Mouse (Mus musculus) intestine, postnatal 0 days (tissue): ENCODE results near the gene Zmynd10. TPM values are rescaled to one million over a fixed set of nuclear protein-coding genes. Genes with fewer than 3 reads are reported as not detected.

Source experiments
- ATAC-seq: fragments of 200-750 bp; cut with Nextera tagmentation; 2 replicates; pipeline ENCODE4 v1.8.0; 2017; ENCODE audit warnings: mild to moderate bottlenecking, moderate TSS enrichment, moderate library complexity
- H3K27ac ChIP-seq: fragments of 300-500 bp; sonication (generic); 2 replicates; pipeline ENCODE4 v1.5.1; 2014; ENCODE audit warnings: mild to moderate bottlenecking, low read depth, low read length, moderate library complexity
- H3K27me3 ChIP-seq: fragments of 300-500 bp; sonication (generic); replicated peaks from 2 replicates; pipeline ENCODE4 v1.6.1; 2014; ENCODE audit warnings: low read length, mixed read lengths; ENCODE audit not compliant: control insufficient read depth, insufficient read depth
- H3K36me3 ChIP-seq: fragments of 300-500 bp; sonication (generic); 2 replicates; pipeline ENCODE4 v1.6.1; 2014; ENCODE audit warnings: mild to moderate bottlenecking, moderate library complexity; ENCODE audit not compliant: control insufficient read depth, insufficient read depth
- H3K4me1 ChIP-seq: fragments of 300-500 bp; sonication (generic); replicated peaks from 2 replicates; pipeline ENCODE4 v1.6.1; 2014; ENCODE audit warnings: antibody characterized with exemption, low read length, mixed read lengths; ENCODE audit not compliant: control insufficient read depth, insufficient read depth
- H3K4me2 ChIP-seq: fragments of 300-500 bp; sonication (generic); replicated peaks from 2 replicates; pipeline ENCODE4 v1.6.1; 2014; ENCODE audit warnings: low read depth, mild to moderate bottlenecking, moderate library complexity
- H3K4me3 ChIP-seq: fragments of 300-500 bp; sonication (generic); 2 replicates; pipeline ENCODE4 v1.5.1; 2014; ENCODE audit warnings: low read depth, low read length
- H3K9ac ChIP-seq: fragments of 300-500 bp; sonication (generic); 2 replicates; pipeline ENCODE4 v1.6.1; 2014; ENCODE audit warnings: mild to moderate bottlenecking, low read depth, low read length
- H3K9me3 ChIP-seq: fragments of 300-500 bp; sonication (generic); 2 replicates; pipeline ENCODE4 v1.6.1; 2016; ENCODE audit warnings: mixed run types; ENCODE audit not compliant: control insufficient read depth
- CTCF ChIP-seq: sonication (generic); IDR thresholded peaks from 2 replicates; pipeline ENCODE4 v1.5.1; 2016; ENCODE audit warnings: low read depth, mild to moderate bottlenecking, control low read depth, antibody characterized with exemption, moderate library complexity
- WGBS: fragments of 180-500 bp; shearing (Covaris S2); extraction: QIAGEN DNeasy Blood & Tissue Kit; methylation state at CpG from one replicate; pipeline ENCODE4 v1.1.7; 2014; 5-methylcytosine and 5-hydroxymethylcytosine counted together
- polyA plus RNA-seq: library from polyadenylated mRNA; unstranded; fragments of >200 nt; fragmentation: Nextera tagmentation; extraction: Ambion mirVana; gene quantifications from 2 replicates; pipeline ENCODE4 v1.2.1, GENCODE M21; 2015

Zmynd10 gene
- polyA plus RNA-seq, 1 experiment from 2014 or later: 5.0 TPM

DNA sequence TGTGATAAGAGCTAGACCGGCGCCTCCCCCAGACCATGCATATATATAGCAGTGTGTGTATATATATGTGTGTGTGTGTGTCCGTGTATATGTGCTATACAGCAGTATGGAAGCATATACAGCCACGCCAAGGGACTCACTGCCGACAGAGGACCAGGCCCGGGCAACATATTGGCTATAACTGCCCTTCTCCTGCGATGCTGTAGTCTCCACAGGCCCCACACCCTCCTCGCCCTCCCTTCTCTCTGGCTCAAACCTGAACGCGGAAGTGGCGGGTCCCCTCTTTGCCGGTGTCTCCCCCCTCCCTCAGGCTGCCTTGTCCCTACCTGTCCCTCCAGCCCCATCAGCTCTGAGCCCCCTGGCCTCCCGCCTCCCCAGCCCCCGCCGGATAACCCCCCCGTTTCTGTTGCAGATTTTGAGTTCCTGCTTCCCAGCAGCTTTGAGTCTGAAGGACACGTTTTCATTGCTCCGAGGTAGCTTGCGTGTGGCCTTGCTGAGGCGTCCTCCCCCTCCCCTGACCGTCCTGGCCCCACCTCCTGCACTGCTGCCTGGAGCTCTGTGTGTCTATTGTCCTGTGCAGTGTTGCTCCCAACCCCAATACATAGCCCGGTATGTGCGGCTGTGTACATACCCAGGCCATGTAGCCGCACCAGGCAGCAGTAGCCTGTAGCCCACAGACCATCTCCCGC is 25.2 kb upstream of the Zmynd10 start:
- Histone ChIP-seq H3K4me3 (no peak overlapping the region; the same call in 1 of the 2 replicates), H3K36me3 (no peaks in the 10 kb centered on the region), H3K4me2 (peak overlapping the region; percentile 48), H3K9me3 (no peaks in the 10 kb centered on the region), H3K4me1 (peaks cover 4% of the 10 kb centered on the region; the same call in 1 of the 2 replicates), H3K27me3 (no peaks in the 10 kb centered on the region), H3K27ac (no peak overlapping the region), H3K9ac (no peak overlapping the region)
- WGBS: 15% methylated on average over 25 of the region's 25 CpGs
- no peak for TF ChIP-seq CTCF
- ATAC-seq: no peak

DNA sequence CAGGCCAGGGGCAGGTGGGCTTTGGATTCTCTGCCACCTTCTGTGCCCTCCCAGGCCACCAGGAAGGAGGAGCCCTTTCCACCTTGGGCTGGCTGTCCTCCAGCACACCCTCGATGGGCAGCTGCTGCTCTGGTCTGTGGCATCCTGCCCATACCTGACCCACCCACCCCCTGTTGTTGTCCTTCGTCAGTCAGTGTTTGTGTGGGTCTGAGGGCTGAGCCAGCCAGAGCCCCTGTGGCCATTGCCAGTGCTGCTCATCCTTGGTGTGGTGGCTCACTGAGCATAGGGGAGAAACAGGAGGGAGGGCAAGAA is 24.7 kb upstream of the Zmynd10 start:
- ATAC-seq: no peak
- Histone ChIP-seq H3K4me1 (peaks cover 4% of the 10 kb centered on the region; the same call in 1 of the 2 replicates), H3K36me3 (no peaks in the 10 kb centered on the region), H3K27me3 (no peaks in the 10 kb centered on the region; the same call in 1 of the 2 replicates), H3K9ac (no peak overlapping the region), H3K27ac (no peak overlapping the region), H3K4me3 (no peak overlapping the region; the same call in 1 of the 2 replicates), H3K4me2 (peak overlapping the region; percentile 48), H3K9me3 (no peaks in the 10 kb centered on the region)
- 23% methylated on average over 2 of the region's 2 CpGs for WGBS
- TF ChIP-seq CTCF: no peak

DNA sequence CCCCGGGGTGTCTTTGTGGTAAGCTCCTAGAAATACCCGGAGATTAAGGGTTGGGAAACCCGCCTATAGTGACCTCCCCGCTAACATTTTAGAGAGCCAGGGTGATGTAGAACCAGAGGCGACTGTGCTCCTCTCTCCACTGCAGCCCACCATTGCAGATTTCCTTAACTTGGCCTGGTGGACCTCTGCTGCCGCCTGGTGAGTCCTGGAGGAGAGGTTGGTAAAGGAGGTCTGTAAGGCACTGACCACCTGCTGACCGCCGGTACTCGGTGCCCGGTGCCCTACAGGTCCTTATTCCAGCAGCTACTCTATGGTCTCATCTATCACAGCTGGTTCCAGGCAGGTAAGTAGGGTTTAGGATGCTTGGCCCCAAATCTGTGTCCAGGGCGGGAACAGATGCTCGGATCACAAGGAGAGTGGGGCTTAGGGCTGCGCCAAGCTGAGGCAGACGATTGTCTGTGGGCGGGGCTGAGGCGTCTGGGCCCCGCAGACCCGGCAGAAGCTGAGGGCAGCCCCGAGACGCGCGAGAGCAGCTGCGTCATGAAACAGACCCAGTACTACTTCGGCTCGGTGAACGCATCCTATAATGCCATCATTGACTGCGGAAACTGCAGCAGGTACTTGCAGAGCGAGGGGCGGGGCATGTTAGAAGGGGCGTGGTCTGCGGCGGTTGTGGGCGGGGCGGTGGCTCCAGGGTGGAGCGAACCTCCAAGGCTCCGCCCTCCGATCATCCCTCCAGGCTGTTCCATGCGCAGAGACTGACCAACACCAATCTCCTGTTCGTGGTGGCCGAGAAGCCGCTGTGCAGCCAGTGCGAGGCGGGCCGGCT is 20.7 kb upstream of the Zmynd10 start:
- TF ChIP-seq CTCF: peak; percentile 31; the same call in 1 of the 2 replicates
- Histone ChIP-seq H3K9ac (peak overlapping the region; percentile 26; the same call in 1 of the 2 replicates), H3K9me3 (no peaks in the 10 kb centered on the region), H3K36me3 (no peaks in the 10 kb centered on the region), H3K4me1 (peaks cover 4% of the 10 kb centered on the region; the same call in 1 of the 2 replicates), H3K4me2 (peak overlapping the region; percentile 75), H3K27ac (no peak overlapping the region), H3K27me3 (no peaks in the 10 kb centered on the region; the same call in 1 of the 2 replicates), H3K4me3 (peak overlapping the region; percentile 33)
- peak; percentile 63 for ATAC-seq
- 7% methylated on average over 43 of the region's 44 CpGs for WGBS

DNA sequence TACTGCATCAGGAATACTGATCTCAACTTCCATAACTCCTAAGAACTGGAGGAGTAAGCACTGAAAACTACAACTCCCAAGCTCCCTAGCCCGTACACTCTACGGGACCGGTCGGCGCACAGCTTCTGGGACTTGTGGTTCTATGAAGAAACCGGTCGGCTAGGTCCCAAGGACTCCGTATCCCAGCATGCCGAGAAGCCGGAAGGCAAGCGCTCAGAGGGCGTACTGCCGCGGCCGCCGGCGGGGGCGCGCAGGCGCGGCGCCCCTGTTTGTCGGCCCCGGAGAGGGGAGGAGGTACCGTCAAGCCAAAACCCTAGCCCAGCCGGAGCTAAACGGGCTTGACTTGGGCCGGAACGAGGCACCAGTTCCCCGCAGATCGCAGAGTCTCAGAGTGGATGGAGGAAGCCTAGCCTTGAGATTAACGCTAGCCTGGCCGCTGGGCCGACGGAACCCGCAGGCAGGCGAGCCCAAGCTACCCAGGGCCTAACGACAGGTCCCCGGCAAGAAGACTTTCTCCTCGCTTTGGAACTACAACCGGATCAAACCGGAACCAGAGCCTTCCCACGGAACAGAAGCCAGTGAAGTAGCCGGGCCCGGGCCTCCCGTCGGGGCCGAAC is 13.2 kb upstream of the Zmynd10 start, which contains the start of gene Tmem115:
Gene Tmem115, plus strand, starts transcription at position 155 of the 617 bp plus-strand sequence.
- peak within 1 kb of the TSS; percentile 93 for H3K9ac ChIP-seq
- H3K27me3 ChIP-seq: no peaks in the 10 kb centered on the region
- H3K36me3 ChIP-seq: peaks cover 14% of the 10 kb centered on the region
- H3K4me2 ChIP-seq: peak within 1 kb of the TSS; percentile 93
- under 1% methylated on average over 48 of the region's 48 CpGs for WGBS
- TF ChIP-seq CTCF: peak; percentile 51
- ATAC-seq: peak; percentile 97
- peak within 1 kb of the TSS; percentile 86 for H3K4me3 ChIP-seq
- peak within 1 kb of the TSS; percentile 77 for H3K27ac ChIP-seq
- no peaks in the 10 kb centered on the region for H3K9me3 ChIP-seq
- H3K4me1 ChIP-seq: peaks cover 13% of the 10 kb centered on the region

DNA sequence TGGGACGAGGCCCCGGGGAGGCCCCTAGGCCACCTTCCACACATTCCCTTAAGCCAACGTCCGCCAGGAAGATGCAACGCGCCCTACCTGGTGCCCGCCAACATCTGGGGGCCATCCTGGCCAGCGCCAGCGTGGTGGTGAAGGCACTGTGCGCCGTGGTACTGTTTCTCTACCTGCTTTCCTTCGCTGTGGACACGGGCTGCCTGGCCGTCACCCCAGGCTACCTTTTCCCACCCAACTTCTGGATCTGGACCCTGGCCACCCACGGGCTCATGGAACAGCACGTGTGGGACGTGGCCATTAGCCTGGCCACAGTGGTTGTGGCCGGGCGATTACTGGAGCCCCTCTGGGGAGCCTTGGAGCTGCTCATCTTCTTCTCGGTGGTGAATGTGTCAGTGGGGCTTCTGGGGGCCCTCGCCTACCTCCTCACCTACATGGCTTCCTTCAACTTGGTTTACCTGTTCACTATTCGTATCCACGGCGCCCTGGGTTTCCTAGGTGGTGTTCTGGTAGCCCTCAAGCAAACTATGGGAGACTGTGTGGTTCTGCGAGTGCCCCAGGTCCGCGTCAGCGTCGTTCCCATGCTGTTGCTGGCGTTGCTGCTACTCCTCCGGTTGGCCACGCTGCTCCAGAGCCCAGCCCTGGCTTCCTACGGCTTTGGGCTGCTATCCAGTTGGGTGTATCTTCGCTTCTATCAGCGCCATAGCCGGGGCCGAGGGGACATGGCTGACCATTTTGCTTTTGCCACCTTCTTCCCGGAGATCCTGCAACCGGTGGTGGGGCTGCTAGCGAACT is 12.5 kb upstream of the Zmynd10 start:
- peak overlapping the region; percentile 86 for H3K4me3 ChIP-seq

More for the DNA sequence above, 12.5 kb upstream of the Zmynd10 start:
- under 1% methylated on average over 40 of the region's 40 CpGs for WGBS
- Histone ChIP-seq H3K4me2 (peak overlapping the region; percentile 93), H3K27ac (peak overlapping the region; percentile 77), H3K36me3 (peaks cover 20% of the 10 kb centered on the region), H3K9ac (peak overlapping the region; percentile 93), H3K4me1 (peaks cover 13% of the 10 kb centered on the region), H3K9me3 (no peaks in the 10 kb centered on the region), H3K27me3 (no peaks in the 10 kb centered on the region)
- ATAC-seq: peak; percentile 11; the same call in 1 of the 2 replicates
- TF ChIP-seq CTCF: no peak
